Mouse (Mus musculus) olfactory bulb, adult 2 months (tissue): ENCODE data around the gene Dlx2.

Source experiments
- CTCF ChIP-seq: fragments of 200-500 bp; IDR thresholded peaks from 2 replicates; pipeline ENCODE4 v1.5.1; 2012; ENCODE audit warnings: low read depth, mild to moderate bottlenecking, low read length, moderate library complexity; ENCODE audit not compliant: insufficient read depth
- POLR2A ChIP-seq: fragments of 200-500 bp; IDR thresholded peaks from 2 replicates; pipeline ENCODE4 v1.6.1; 2012; ENCODE audit warnings: mild to moderate bottlenecking, low read depth, low read length, moderate library complexity; ENCODE audit not compliant: insufficient read depth

- TF ChIP-seq CTCF, result no peak
- TF ChIP-seq POLR2A, result no peak
These were observed 47.9 kb upstream of the Dlx2 start for GRCm38 (mm10) chr2:71594466-71594865.
